Mouse (Mus musculus) CH12.LX (cell line): Measurements from ENCODE around the gene Nol4l. TPM values are rescaled to one million over a fixed set of nuclear protein-coding genes. Genes with fewer than 3 reads are reported as not detected.

Experiments
- DNase-seq: peaks from one replicate; pipeline ENCODE4 v3.0.0-alpha.2; 2013; ENCODE audit errors: extremely low read depth
- H3K27ac ChIP-seq: 2 replicates; pipeline ENCODE4 v1.5.1; 2012; ENCODE audit warnings: low read depth, mild to moderate bottlenecking, control low read depth, moderate library complexity; ENCODE audit not compliant: insufficient read depth
- H3K27me3 ChIP-seq: replicated peaks from 2 replicates; pipeline ENCODE3; 2012; ENCODE audit warnings: inconsistent platforms
- H3K36me3 ChIP-seq, 2 experiments: replicated peaks in 1 of 2; 2 replicates each; pipeline versions ENCODE3 to v1.6.1; 2012; ENCODE audit warnings: inconsistent platforms in 1 of 2, low read length in 1 of 2, mild to moderate bottlenecking in 1 of 2, mixed read lengths in 1 of 2, moderate library complexity in 1 of 2; ENCODE audit not compliant: control insufficient read depth in 1 of 2, insufficient read depth in 1 of 2
- H3K4me1 ChIP-seq, 2 experiments: 2 replicates each; pipeline ENCODE4 v1.6.1; 2012; ENCODE audit warnings: inconsistent platforms in 1 of 2, moderate library complexity in 1 of 2; ENCODE audit not compliant: insufficient read depth in 2 of 2, control insufficient read depth in 1 of 2
- H3K4me2 ChIP-seq: 2 replicates; pipeline ENCODE4 v1.6.1; 2012; ENCODE audit warnings: low read depth, mild to moderate bottlenecking, control low read depth; ENCODE audit not compliant: poor library complexity, insufficient read depth, severe bottlenecking
- H3K4me3 ChIP-seq, 3 experiments: fragments of 150-350 bp in 1 of 3; sonication (generic) in 1 of 3; replicated peaks in 1 of 3; 2 replicates each; pipeline versions ENCODE3 to v1.5.1; 2011 to 2012; ENCODE audit warnings: low read depth in 2 of 3, low read length in 2 of 3, mild to moderate bottlenecking in 2 of 3, moderate library complexity in 2 of 3, control low read depth in 1 of 3, improper control_type of control experiment in 1 of 3, inconsistent platforms in 1 of 3, mixed read lengths in 1 of 3; ENCODE audit not compliant: poor library complexity in 1 of 3
- H3K79me2 ChIP-seq: replicated peaks from 2 replicates; pipeline ENCODE4 v1.6.1; 2012; ENCODE audit warnings: mild to moderate bottlenecking, moderate library complexity; ENCODE audit not compliant: control insufficient read depth, poor library complexity, insufficient read depth, severe bottlenecking; ENCODE audit errors: extremely low read depth
- H3K9ac ChIP-seq: 2 replicates; pipeline ENCODE4 v1.6.1; 2012; ENCODE audit warnings: low read depth, mild to moderate bottlenecking, control low read depth, moderate library complexity; ENCODE audit not compliant: insufficient read depth
- H3K9me3 ChIP-seq: replicated peaks from 2 replicates; pipeline ENCODE3; 2012; ENCODE audit warnings: low read length, inconsistent platforms, mixed read lengths
- BHLHE40 ChIP-seq: IDR thresholded peaks from 2 replicates; pipeline ENCODE4 v1.6.1; 2011; ENCODE audit warnings: mild to moderate bottlenecking, low read depth, low read length, improper control_type of control experiment
- CHD1 ChIP-seq: IDR thresholded peaks from 2 replicates; pipeline ENCODE4 v1.6.1; 2012; ENCODE audit warnings: low read depth, low read length, improper control_type of control experiment, inconsistent platforms
- CHD2 ChIP-seq: IDR thresholded peaks from 2 replicates; pipeline ENCODE4 v1.6.1; 2011; ENCODE audit warnings: low read length, improper control_type of control experiment
- CTCF ChIP-seq, 2 experiments: IDR thresholded peaks in 1 of 2; conservative IDR thresholded peaks in 1 of 2; 2 replicates each; pipeline ENCODE4 v1.5.1; 2011 to 2012; ENCODE audit warnings: low read depth in 2 of 2, low read length in 2 of 2, improper control_type of control experiment in 1 of 2, inconsistent platforms in 1 of 2, mild to moderate bottlenecking in 1 of 2, moderate library complexity in 1 of 2
- E2F4 ChIP-seq: IDR thresholded peaks from 2 replicates; pipeline ENCODE4 v1.6.1; 2011; ENCODE audit warnings: low read depth, low read length, improper control_type of control experiment; ENCODE audit not compliant: insufficient replicate concordance
- ELF1 ChIP-seq: IDR thresholded peaks from 2 replicates; pipeline ENCODE4 v1.6.1; 2014; ENCODE audit warnings: low read depth, mild to moderate bottlenecking, inconsistent platforms, low read length, improper control_type of control experiment
- EP300 ChIP-seq: IDR thresholded peaks from 2 replicates; pipeline ENCODE4 v1.6.1; 2011; ENCODE audit warnings: low read length, improper control_type of control experiment
- ETS1 ChIP-seq: conservative IDR thresholded peaks from 2 replicates; pipeline ENCODE4 v1.6.1; 2012; ENCODE audit warnings: low read depth, mild to moderate bottlenecking, inconsistent platforms, low read length, improper control_type of control experiment, moderate library complexity
- GABPA ChIP-seq: IDR thresholded peaks from 2 replicates; pipeline ENCODE4 v1.6.1; 2012; ENCODE audit warnings: low read depth, low read length, improper control_type of control experiment, inconsistent platforms; ENCODE audit not compliant: insufficient replicate concordance
- HCFC1 ChIP-seq: IDR thresholded peaks from 2 replicates; pipeline ENCODE4 v1.6.1; 2012; ENCODE audit warnings: low read depth, mild to moderate bottlenecking, inconsistent platforms, low read length, improper control_type of control experiment
- IRF4 ChIP-seq: IDR thresholded peaks from 2 replicates; pipeline ENCODE4 v1.6.1; 2014; ENCODE audit warnings: low read depth, mild to moderate bottlenecking, inconsistent platforms, low read length, improper control_type of control experiment
- JUN ChIP-seq: IDR thresholded peaks from 2 replicates; pipeline ENCODE4 v1.6.1; 2011; ENCODE audit warnings: low read depth, mild to moderate bottlenecking, low read length, improper control_type of control experiment, moderate library complexity; ENCODE audit not compliant: insufficient read depth
- JUND ChIP-seq: conservative IDR thresholded peaks from 2 replicates; pipeline ENCODE4 v1.6.1; 2011; ENCODE audit warnings: low read depth, low read length, improper control_type of control experiment
- KAT2A ChIP-seq: IDR thresholded peaks from 2 replicates; pipeline ENCODE4 v1.6.1; 2012; ENCODE audit warnings: low read length, improper control_type of control experiment, inconsistent platforms; ENCODE audit not compliant: insufficient replicate concordance
- MAFK ChIP-seq: IDR thresholded peaks from 2 replicates; pipeline ENCODE4 v1.6.1; 2011; ENCODE audit warnings: low read length, improper control_type of control experiment; ENCODE audit not compliant: insufficient replicate concordance
- MAX ChIP-seq: IDR thresholded peaks from 2 replicates; pipeline ENCODE4 v1.6.1; 2011; ENCODE audit warnings: low read length, improper control_type of control experiment
- MAZ ChIP-seq: IDR thresholded peaks from 2 replicates; pipeline ENCODE4 v1.6.1; 2012; ENCODE audit warnings: low read depth, mild to moderate bottlenecking, inconsistent platforms, low read length, improper control_type of control experiment, moderate library complexity
- MEF2A ChIP-seq: IDR thresholded peaks from 2 replicates; pipeline ENCODE4 v1.6.1; 2014; ENCODE audit warnings: low read depth, mild to moderate bottlenecking, inconsistent platforms, low read length, improper control_type of control experiment, borderline replicate concordance
- MXI1 ChIP-seq: IDR thresholded peaks from 2 replicates; pipeline ENCODE4 v1.6.1; 2011; ENCODE audit warnings: mild to moderate bottlenecking, low read depth, low read length, improper control_type of control experiment
- MYC ChIP-seq: IDR thresholded peaks from 2 replicates; pipeline ENCODE4 v1.6.1; 2011; ENCODE audit warnings: low read depth, mild to moderate bottlenecking, improper control_type of control experiment, low read length
- NELFE ChIP-seq: IDR thresholded peaks from 2 replicates; pipeline ENCODE4 v1.6.1; 2011; ENCODE audit warnings: low read depth, low read length, improper control_type of control experiment
- NRF1 ChIP-seq: IDR thresholded peaks from 2 replicates; pipeline ENCODE4 v1.6.1; 2014; ENCODE audit warnings: low read depth, mild to moderate bottlenecking, inconsistent platforms, low read length, improper control_type of control experiment, moderate library complexity
- PAX5 ChIP-seq: IDR thresholded peaks from 2 replicates; pipeline ENCODE4 v1.6.1; 2012; ENCODE audit warnings: low read length, inconsistent platforms, mixed read lengths
- POLR2A ChIP-seq: IDR thresholded peaks from 2 replicates; pipeline ENCODE4 v1.6.1; 2011; ENCODE audit warnings: low read depth, mild to moderate bottlenecking, improper control_type of control experiment, low read length
- POLR2AphosphoS2 ChIP-seq: IDR thresholded peaks from 2 replicates; pipeline ENCODE4 v1.6.1; 2011; ENCODE audit warnings: low read depth, low read length, improper control_type of control experiment
- RAD21 ChIP-seq: IDR thresholded peaks from 2 replicates; pipeline ENCODE4 v1.6.1; 2011; ENCODE audit warnings: low read depth, mild to moderate bottlenecking, low read length, improper control_type of control experiment, moderate library complexity
- RCOR1 ChIP-seq: conservative IDR thresholded peaks from 2 replicates; pipeline ENCODE4 v1.6.1; 2012; ENCODE audit warnings: low read depth, mild to moderate bottlenecking, inconsistent platforms, low read length, improper control_type of control experiment
- SIN3A ChIP-seq: IDR thresholded peaks from 2 replicates; pipeline ENCODE4 v1.6.1; 2012; ENCODE audit warnings: low read length, improper control_type of control experiment, inconsistent platforms
- SMC3 ChIP-seq: IDR thresholded peaks from 2 replicates; pipeline ENCODE4 v1.6.1; 2011; ENCODE audit warnings: low read depth, low read length, improper control_type of control experiment
- TBP ChIP-seq: conservative IDR thresholded peaks from 2 replicates; pipeline ENCODE4 v1.6.1; 2011; ENCODE audit warnings: low read depth, low read length, improper control_type of control experiment
- TCF12 ChIP-seq: IDR thresholded peaks from 2 replicates; pipeline ENCODE4 v1.6.1; 2014; ENCODE audit warnings: low read depth, mild to moderate bottlenecking, inconsistent platforms, low read length, improper control_type of control experiment
- UBTF ChIP-seq: IDR thresholded peaks from 2 replicates; pipeline ENCODE4 v1.6.1; 2012; ENCODE audit warnings: low read depth, mild to moderate bottlenecking, inconsistent platforms, low read length, improper control_type of control experiment, moderate library complexity
- USF1 ChIP-seq: IDR thresholded peaks from 2 replicates; pipeline ENCODE4 v1.6.1; 2014; ENCODE audit warnings: low read depth, mild to moderate bottlenecking, inconsistent platforms, low read length, improper control_type of control experiment
- USF2 ChIP-seq: conservative IDR thresholded peaks from 2 replicates; pipeline ENCODE4 v1.6.1; 2011; ENCODE audit warnings: low read depth, low read length, improper control_type of control experiment
- ZC3H11A ChIP-seq: IDR thresholded peaks from 2 replicates; pipeline ENCODE4 v1.6.1; 2012; ENCODE audit warnings: low read depth, mild to moderate bottlenecking, inconsistent platforms, low read length, improper control_type of control experiment
- ZKSCAN1 ChIP-seq: IDR thresholded peaks from 2 replicates; pipeline ENCODE4 v1.6.1; 2012; ENCODE audit warnings: low read depth, inconsistent platforms, low read length, improper control_type of control experiment, borderline replicate concordance
- ZMIZ1 ChIP-seq: IDR thresholded peaks from 2 replicates; pipeline ENCODE4 v1.6.1; 2012; ENCODE audit warnings: low read depth, mild to moderate bottlenecking, inconsistent platforms, low read length, improper control_type of control experiment
- ZNF384 ChIP-seq: IDR thresholded peaks from 2 replicates; pipeline ENCODE4 v1.6.1; 2012; ENCODE audit warnings: low read depth, low read length, improper control_type of control experiment, inconsistent platforms
- dilution Hi-C: fragments of 300-500 bp; cut with MboI; formaldehyde crosslinking; loops from 2 replicates; pipeline ENCODE4 v1.14.3; 2020; ENCODE audit warnings: low sequenced_read_pairs; ENCODE audit not compliant: extremely low pct_unique_long_range_greater_than_20kb, extremely low pct_ligation_motif_present
- in situ Hi-C: fragments of 300-500 bp; cut with MboI; formaldehyde crosslinking; loops from 3 replicates; pipeline ENCODE4 v1.14.3; 2019; ENCODE audit warnings: low sequenced_read_pairs, low pct_ligation_motif_present, low pct_unique_long_range_greater_than_20kb, mixed read lengths
- polyA plus RNA-seq: library from polyadenylated mRNA; unstranded; fragments of >175 nt; gene quantifications from 2 replicates; pipeline ENCODE4 v1.2.1, GENCODE M21; 2012; ENCODE audit warnings: low read depth; ENCODE audit not compliant: insufficient read length
- total RNA-seq, 2 experiments: library from RNA; depleted of rRNA; stranded (reverse); fragments of 300-350 nt in 1 of 2; fragments of >200 nt in 1 of 2; gene quantifications; 2 replicates each; pipeline ENCODE4 v1.2.3; 2012 to 2014

Nol4l gene
- total and polyA plus RNA-seq, 3 experiments: 1.3 to 3.7 (median 3.5) TPM

GRCm38 (mm10) chr2:153543911-153544730, 14.3 kb upstream of the Nol4l start:
- Histone ChIP-seq H3K27me3 (no peaks in the 10 kb centered on the region), H3K4me1 (peaks cover 44 to 84% of the 10 kb centered on the region in 2 experiments), H3K79me2 (no peaks in the 10 kb centered on the region), H3K4me3 (peak overlapping the region; percentile 6 to 28 (median 8)), H3K9ac (peak overlapping the region; percentile 50), H3K36me3 (no peaks in the 10 kb centered on the region), H3K9me3 (no peaks in the 10 kb centered on the region), H3K4me2 (peak overlapping the region; percentile 63), H3K27ac (peak overlapping the region; percentile 73)
- TF ChIP-seq KAT2A (no peak), ZMIZ1 (0 out of 2 replicates have a peak, but pooled peaks have one; percentile 36), MXI1 (no peak), EP300 (peak; percentile 92), MYC (no peak), TCF12 (peak; percentile 79), MAX (peak; percentile 18; the same call in 1 of the 2 replicates), ZKSCAN1 (no peak), CHD1 (no peak), RAD21 (peak; percentile 3), UBTF (peak; percentile 82; the same call in 1 of the 2 replicates), SIN3A (no peak), E2F4 (no peak), NRF1 (no peak), ZNF384 (no peak), USF2 (no peak), ZC3H11A (no peak), PAX5 (no peak), MEF2A (peak; percentile 78), IRF4 (peak; percentile 97), GABPA (no peak), SMC3 (peak; percentile 16), NELFE (no peak), POLR2AphosphoS2 (no peak), MAZ (peak; percentile 80; the same call in 1 of the 2 replicates), POLR2A (peak; percentile 54; the same call in 1 of the 2 replicates), CTCF (conservative IDR thresholded peaks at IDR 0.05 in 1 of 2, IDR thresholded peaks at IDR 0.05 in 1 of 2; ENCODE audit: low read depth in 2 of 2, low read length in 2 of 2) (no peak), JUN (no peak), CHD2 (peak; percentile 80), TBP (0 out of 2 replicates have a peak, but pooled peaks have one; percentile 43), JUND (no peak), RCOR1 (peak; percentile 69; the same call in 1 of the 2 replicates), HCFC1 (peak; percentile 23; the same call in 1 of the 2 replicates), USF1 (no peak), BHLHE40 (peak; percentile 56), ELF1 (peak; percentile 66), ETS1 (peak; percentile 61; the same call in 1 of the 2 replicates), MAFK (no peak)
- dilution Hi-C loops (no loop called here), in situ Hi-C loops (no loop called here)
- DNase-seq: peak; percentile 76
